ENCODE assay signal across 8 mouse cellular contexts in genomic region chr11:67965242-67965883, GRCm38 (mm10). TPM values are rescaled to one million over a fixed set of nuclear protein-coding genes. Genes with fewer than 3 reads are reported as not detected.
DNase-seq lines count a peak whose midpoint lies in the region; ATAC-seq and TF ChIP-seq lines count a peak whose summit lies in the region.

Cfap52 (minus strand) TSS chr11:67965651.

- H3ac ChIP-seq in C2C12 (ENCODE audit: control insufficient read depth, insufficient read length, low read depth): peak within 1 kb of the TSS; percentile 70

- H3K36me3 ChIP-seq in C2C12 (ENCODE audit: control insufficient read depth, insufficient read depth): no peaks in the 10 kb centered on the region
- H3K36me3 ChIP-seq in heart, embryonic 11.5 days (ENCODE audit: control insufficient read depth, insufficient read depth, low read length): 0 out of 2 replicates have a peak, but pooled peaks cover 2% of the 10 kb centered on the region
- H3K36me3 ChIP-seq in kidney, embryonic 15.5 days: peaks cover 7% of the 10 kb centered on the region; the same call in 1 of the 2 replicates
- H3K36me3 ChIP-seq in limb, embryonic 15.5 days: peaks cover 5% of the 10 kb centered on the region; the same call in 1 of the 2 replicates
- 0 out of 2 replicates have a peak, but pooled peaks cover 4% of the 10 kb centered on the region for H3K36me3 ChIP-seq in midbrain, postnatal 0 days (ENCODE audit: insufficient read depth, low read length)

- WGBS in heart, embryonic 11.5 days (ENCODE audit: insufficient replicate concordance): 6% methylated on average over 15 of the region's 15 CpGs
- WGBS in kidney, embryonic 15.5 days: 10% methylated on average over 15 of the region's 15 CpGs
- 10% methylated on average over 15 of the region's 15 CpGs for WGBS in limb, embryonic 15.5 days
- 10% methylated on average over 15 of the region's 15 CpGs for WGBS in midbrain, postnatal 0 days

- no peaks in the 10 kb centered on the region for H3K9me3 ChIP-seq in heart, embryonic 11.5 days (replicated peaks; ENCODE audit: control insufficient read depth, low read length)
- H3K9me3 ChIP-seq in kidney, embryonic 15.5 days (replicated peaks): no peaks in the 10 kb centered on the region
- H3K9me3 ChIP-seq in limb, embryonic 15.5 days: no peaks in the 10 kb centered on the region
- H3K9me3 ChIP-seq in midbrain, postnatal 0 days (ENCODE audit: low read length): no peaks in the 10 kb centered on the region

- no peaks in the 10 kb centered on the region for H3K79me3 ChIP-seq in C2C12 (ENCODE audit: low read depth)

- peak within 1 kb of the TSS; percentile 94 for H3K4me3 ChIP-seq in C2C12 (ENCODE audit: insufficient read depth, poor library complexity, severe bottlenecking)
- peak within 1 kb of the TSS; percentile 94 for H3K4me3 ChIP-seq in heart, embryonic 11.5 days (ENCODE audit: low read depth, low read length)
- H3K4me3 ChIP-seq in kidney, embryonic 15.5 days (replicated peaks): peak within 1 kb of the TSS; percentile 93
- H3K4me3 ChIP-seq in limb, embryonic 15.5 days: peak within 1 kb of the TSS; percentile 71
- peak within 1 kb of the TSS; percentile 62 for H3K4me3 ChIP-seq in midbrain, postnatal 0 days (ENCODE audit: low read depth, low read length)

- ATAC-seq in erythroblast, adult 5-6 weeks (replicated peaks; ENCODE audit: low FRiP score, poor library complexity, severe bottlenecking): peak; percentile 69
- ATAC-seq in heart, embryonic 11.5 days (replicated peaks; ENCODE audit: insufficient number of reproducible peaks, low FRiP score, low TSS enrichment): 0 out of 2 replicates have a peak, but pooled peaks have one; percentile 25
- ATAC-seq in kidney, embryonic 15.5 days (replicated peaks; ENCODE audit: low FRiP score): peak; percentile 73
- no peak for ATAC-seq in limb, embryonic 15.5 days (ENCODE audit: insufficient number of reproducible peaks, low FRiP score, low TSS enrichment, low read depth)
- 0 out of 2 replicates have a peak, but pooled peaks have one; percentile 41 for ATAC-seq in midbrain, postnatal 0 days (ENCODE audit: low FRiP score)

- no peaks in the 10 kb centered on the region for H3K27me3 ChIP-seq in C2C12 (ENCODE audit: control insufficient read depth, insufficient read depth, insufficient read length)
- H3K27me3 ChIP-seq in heart, embryonic 11.5 days (ENCODE audit: control insufficient read depth, insufficient read depth, low read length): no peaks in the 10 kb centered on the region
- H3K27me3 ChIP-seq in kidney, embryonic 15.5 days: no peaks in the 10 kb centered on the region
- H3K27me3 ChIP-seq in limb, embryonic 15.5 days: no peaks in the 10 kb centered on the region
- H3K27me3 ChIP-seq in midbrain, postnatal 0 days (ENCODE audit: insufficient read depth, low read length): no peaks in the 10 kb centered on the region

- peak; percentile 92 for DNase-seq in brain, embryonic 14.5 days (ENCODE audit: low read depth)
- peak; percentile 88 for DNase-seq in midbrain, postnatal 0 days (ENCODE audit: low spot score)
- peak; percentile 62 to 85 for DNase-seq in spleen, postnatal 10 days (ENCODE audit: low spot score in 2 of 2)

- no peak for TF ChIP-seq CTCF in C2C12 (IDR thresholded peaks at IDR 0.05; ENCODE audit: control insufficient read depth, insufficient read depth, insufficient read length)
- no peak for TF ChIP-seq CTCF in brain, embryonic 14.5 days (IDR thresholded peaks at IDR 0.05; ENCODE audit: borderline replicate concordance, extremely low read depth, insufficient read depth, insufficient read length)
- no peak for TF ChIP-seq CTCF in midbrain, postnatal 0 days (IDR thresholded peaks at IDR 0.05)

- H3K79me2 ChIP-seq in C2C12 (ENCODE audit: control insufficient read depth, insufficient read depth): peaks cover 17% of the 10 kb centered on the region

- peak within 1 kb of the TSS; percentile 91 for H3K9ac ChIP-seq in heart, embryonic 11.5 days (ENCODE audit: low read depth, low read length)
- H3K9ac ChIP-seq in kidney, embryonic 15.5 days: peak within 1 kb of the TSS; percentile 89
- peak within 1 kb of the TSS; percentile 67 for H3K9ac ChIP-seq in limb, embryonic 15.5 days
- H3K9ac ChIP-seq in midbrain, postnatal 0 days (replicated peaks; ENCODE audit: low read length, poor library complexity, severe bottlenecking): peak within 1 kb of the TSS; percentile 73

- peak within 1 kb of the TSS; percentile 35; the same call in 1 of the 2 replicates for H3K27ac ChIP-seq in heart, embryonic 11.5 days (ENCODE audit: low read depth, low read length)
- H3K27ac ChIP-seq in kidney, embryonic 15.5 days: peak within 1 kb of the TSS; percentile 59
- H3K27ac ChIP-seq in limb, embryonic 15.5 days: peak within 1 kb of the TSS; percentile 8; the same call in 1 of the 2 replicates
- H3K27ac ChIP-seq in midbrain, postnatal 0 days (ENCODE audit: low read depth, low read length): no peak within 1 kb of the TSS

- H3K4me2 ChIP-seq in heart, embryonic 11.5 days: peak within 1 kb of the TSS; percentile 90
- H3K4me2 ChIP-seq in kidney, embryonic 15.5 days: peak within 1 kb of the TSS; percentile 67
- peak within 1 kb of the TSS; percentile 74 for H3K4me2 ChIP-seq in limb, embryonic 15.5 days
- H3K4me2 ChIP-seq in midbrain, postnatal 0 days (ENCODE audit: low read depth, low read length, poor library complexity, severe bottlenecking): peak within 1 kb of the TSS; percentile 73

- TF ChIP-seq POLR2A in brain, embryonic 14.5 days (IDR thresholded peaks at IDR 0.05; ENCODE audit: borderline replicate concordance, extremely low read depth, insufficient read depth, insufficient read length, poor library complexity, severe bottlenecking): no peak

- H3K4me1 ChIP-seq in heart, embryonic 11.5 days (ENCODE audit: control insufficient read depth, insufficient read depth, low read length): peaks cover 7% of the 10 kb centered on the region; the same call in 1 of the 2 replicates
- H3K4me1 ChIP-seq in kidney, embryonic 15.5 days: peaks cover 22% of the 10 kb centered on the region
- H3K4me1 ChIP-seq in limb, embryonic 15.5 days: peaks cover 21% of the 10 kb centered on the region
- peaks cover 6% of the 10 kb centered on the region; the same call in 1 of the 2 replicates for H3K4me1 ChIP-seq in midbrain, postnatal 0 days (ENCODE audit: insufficient read depth, low read length)

TF ChIP-seq in C2C12, 6 proteins besides CTCF, POLR2A, EP300 and RAD21:
- TF ChIP-seq CEBPB (IDR thresholded peaks at IDR 0.05; ENCODE audit: low read depth) (no peak), FOSL1 (IDR thresholded peaks at IDR 0.05; ENCODE audit: insufficient read depth, low read length, poor library complexity, severe bottlenecking) (no peak)
TF ChIP-seq in C2C12: peak in this region for 0.

RNA-seq across cellular contexts. Expression of gene Cfap52, which starts in this region (rescaled TPM):
- 0.04 TPM for polyA plus RNA-seq in C2C12 (2012; fragmentation: generic; extraction: Trizol)
- polyA plus RNA-seq in brain, embryonic 14.5 days (2012; rRNA removed): 2.3 and 3.2 TPM in 2 replicates
- total RNA-seq in erythroblast, adult 5-6 weeks (2015; ENCODE audit: low replicate concordance): not detected in 2 replicates
- not detected in 2 replicates for total RNA-seq in erythroblast, adult 5-6 weeks (2017; ENCODE audit: low replicate concordance)
- 0.57 TPM in 1 of 2 replicates, not detected in the other for polyA plus RNA-seq in heart, embryonic 11.5 days (2014; fragmentation: Nextera tagmentation; extraction: Ambion mirVana)
- polyA plus RNA-seq in kidney, embryonic 15.5 days (2015; fragmentation: Nextera tagmentation; extraction: Ambion mirVana): 1.2 and 1.5 TPM in 2 replicates
- polyA plus RNA-seq in limb, embryonic 15.5 days (2015; fragmentation: Nextera tagmentation; extraction: Ambion mirVana): 0.74 and 1.8 TPM in 2 replicates
- 3.8 TPM in 2 replicates for total RNA-seq in midbrain, postnatal 0 days (2014; rRNA removed)
- polyA plus RNA-seq in midbrain, postnatal 0 days (2015; fragmentation: Nextera tagmentation; extraction: Ambion mirVana): 2.7 and 3.2 TPM in 2 replicates

Comparison
In these comparisons a context has a peak if more than half of its experiments do, and no peak if none do; other contexts are left out.
1. Peak in ATAC-seq in erythroblast, adult 5-6 weeks; RNA of the gene not detected or under 1 TPM.
2. Peak in ATAC-seq, H3K4me3 ChIP-seq, H3K27ac ChIP-seq, H3K9ac ChIP-seq and H3K4me2 ChIP-seq in heart, embryonic 11.5 days; RNA of the gene not detected or under 1 TPM.